Mouse (Mus musculus): ENCODE measurements at regions not wholly inside any gene's neighbourhood (a gene's known extent, or its start where the extent isn't known, plus 50 kb on each side); places are given as distances from the start of the nearest gene placed in this dataset.

DNA sequence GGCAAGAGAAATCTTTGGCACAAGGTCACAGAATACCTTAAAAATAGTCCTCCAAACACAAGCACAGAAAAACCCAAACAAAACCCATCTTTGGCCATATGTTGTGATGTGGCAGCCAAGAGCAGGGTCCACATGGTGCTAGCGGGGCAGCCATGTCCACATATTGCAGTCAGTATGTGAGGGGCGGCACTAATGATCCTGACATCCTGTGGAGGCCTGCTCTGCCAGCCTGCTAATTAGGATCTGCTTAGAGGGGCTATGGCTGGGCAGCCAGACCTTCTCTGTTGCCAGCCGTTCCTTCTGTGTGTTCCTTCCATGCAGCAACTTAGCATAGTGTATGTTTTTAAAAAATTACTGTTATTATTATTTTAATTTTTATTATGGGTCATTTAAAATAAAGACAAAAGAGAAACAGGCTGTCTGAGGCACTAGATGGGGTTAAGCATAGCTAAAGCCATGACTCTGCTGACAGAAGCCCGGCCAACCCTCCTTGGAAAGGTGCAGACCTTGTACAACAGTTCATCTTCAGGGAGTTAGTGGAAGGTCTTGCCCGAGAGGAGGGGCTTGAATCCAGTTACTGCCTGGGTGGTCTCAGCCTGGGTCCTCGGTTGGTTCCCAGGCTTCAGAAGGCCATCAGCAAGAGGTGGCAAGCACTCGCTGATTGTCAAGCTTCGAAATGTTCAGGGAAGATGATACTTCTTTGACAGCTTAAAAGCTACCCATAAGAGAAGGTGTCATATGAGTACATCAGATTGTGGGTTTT is 487.1 kb downstream of the Dhx35 start:
- DNase-seq (ENCODE audit: low read depth in 1 of 2, low spot score in 2 of 2), result no peak
- no peak overlapping the region for H3K27ac ChIP-seq (ENCODE audit: insufficient read depth, low read length)
- WGBS, result 88% methylated on average over 8 of the region's 8 CpGs
- no peak for TF ChIP-seq CTCF (IDR thresholded peaks at IDR 0.05; ENCODE audit: extremely low read depth, insufficient read depth, insufficient read length, insufficient replicate concordance)
- TF ChIP-seq POLR2A (IDR thresholded peaks at IDR 0.05; ENCODE audit: low read depth, low read length), result no peak
- H3K4me1 ChIP-seq (ENCODE audit: control insufficient read depth, insufficient read depth, insufficient read length), result no peaks in the 10 kb centered on the region
- H3K4me3 ChIP-seq (ENCODE audit: extremely low read depth, insufficient read depth, insufficient read length), result no peak overlapping the region
- H3K27me3 ChIP-seq (ENCODE audit: control insufficient read depth, insufficient read depth, low read length), result no peaks in the 10 kb centered on the region
- H3K36me3 ChIP-seq (ENCODE audit: control insufficient read depth, insufficient read depth, low read length), result no peaks in the 10 kb centered on the region

DNA sequence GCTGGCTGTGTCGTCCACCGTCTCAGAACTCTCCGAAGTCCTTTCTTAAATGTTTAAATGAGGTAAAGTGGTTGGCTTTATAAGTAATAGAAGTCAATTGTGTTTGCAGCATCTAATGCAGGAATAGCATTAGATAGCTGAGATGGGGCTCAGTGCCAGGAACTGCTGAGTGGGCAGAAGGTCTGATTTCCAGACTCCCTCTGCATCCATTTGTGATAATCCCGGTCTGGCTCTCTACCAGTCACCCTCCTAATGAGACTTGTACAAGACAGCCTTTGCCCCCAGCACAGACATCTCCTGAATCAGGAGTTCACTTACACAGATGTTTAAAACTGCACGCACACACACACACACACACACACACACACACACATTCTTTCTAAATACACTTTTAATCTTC is 489.5 kb downstream of the Dhx35 start:
- no peaks in the 10 kb centered on the region for H3K27me3 ChIP-seq (ENCODE audit: control insufficient read depth, insufficient read depth, low read length)
- WGBS, result 89% methylated on average over 5 of the region's 5 CpGs
- H3K4me1 ChIP-seq (ENCODE audit: control insufficient read depth, insufficient read depth, insufficient read length), result no peaks in the 10 kb centered on the region
- no peak for DNase-seq (ENCODE audit: low read depth in 1 of 2, low spot score in 2 of 2)
- TF ChIP-seq CTCF (IDR thresholded peaks at IDR 0.05; ENCODE audit: extremely low read depth, insufficient read depth, insufficient read length, insufficient replicate concordance) (no peak), POLR2A (IDR thresholded peaks at IDR 0.05; ENCODE audit: low read depth, low read length) (no peak)
- no peak overlapping the region for H3K4me3 ChIP-seq (ENCODE audit: extremely low read depth, insufficient read depth, insufficient read length)
- H3K36me3 ChIP-seq (ENCODE audit: control insufficient read depth, insufficient read depth, low read length), result no peaks in the 10 kb centered on the region
- no peak overlapping the region for H3K27ac ChIP-seq (ENCODE audit: insufficient read depth, low read length)

DNA sequence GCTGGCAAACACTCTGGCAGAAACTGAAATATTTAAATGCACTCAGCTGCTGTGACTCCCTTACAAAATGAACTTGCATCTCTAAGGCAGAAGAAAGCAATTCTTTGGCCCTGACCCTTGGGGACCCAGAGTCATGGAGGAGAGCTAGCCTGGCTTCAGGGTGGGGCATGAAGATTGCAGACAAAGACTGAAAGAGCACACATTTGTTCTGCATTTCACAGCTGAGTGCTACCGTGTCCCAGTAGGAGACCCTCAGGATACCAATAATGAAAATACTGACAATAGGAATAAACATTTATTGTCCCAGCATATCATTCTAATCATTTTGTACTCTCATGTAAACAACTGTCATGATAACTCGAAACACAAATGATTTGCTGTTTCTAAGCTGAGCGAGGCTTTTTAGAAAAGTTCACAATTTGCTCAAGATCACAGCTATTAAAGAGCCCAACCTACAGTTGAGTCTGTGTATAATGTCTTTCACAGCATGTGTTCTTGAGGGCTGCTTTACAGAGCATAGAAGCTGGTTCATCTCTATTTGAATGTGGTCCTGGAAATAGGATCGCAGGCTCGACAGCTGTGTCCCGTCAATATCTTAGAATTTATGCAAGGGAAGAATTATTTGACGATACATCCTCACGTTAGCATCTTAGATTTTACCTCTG is 490.1 kb downstream of the Dhx35 start:
- H3K4me1 ChIP-seq (ENCODE audit: control insufficient read depth, insufficient read depth, insufficient read length), result no peaks in the 10 kb centered on the region
- H3K27me3 ChIP-seq (ENCODE audit: control insufficient read depth, insufficient read depth, low read length), result no peaks in the 10 kb centered on the region
- H3K36me3 ChIP-seq (ENCODE audit: control insufficient read depth, insufficient read depth, low read length), result no peaks in the 10 kb centered on the region
- no peak overlapping the region for H3K27ac ChIP-seq (ENCODE audit: insufficient read depth, low read length)
- 87% methylated on average over 8 of the region's 8 CpGs for WGBS
- DNase-seq (ENCODE audit: low read depth in 1 of 2, low spot score in 2 of 2), result no peak
- H3K4me3 ChIP-seq (ENCODE audit: extremely low read depth, insufficient read depth, insufficient read length), result no peak overlapping the region
- TF ChIP-seq CTCF (IDR thresholded peaks at IDR 0.05; ENCODE audit: extremely low read depth, insufficient read depth, insufficient read length, insufficient replicate concordance) (no peak), POLR2A (IDR thresholded peaks at IDR 0.05; ENCODE audit: low read depth, low read length) (no peak)

DNA sequence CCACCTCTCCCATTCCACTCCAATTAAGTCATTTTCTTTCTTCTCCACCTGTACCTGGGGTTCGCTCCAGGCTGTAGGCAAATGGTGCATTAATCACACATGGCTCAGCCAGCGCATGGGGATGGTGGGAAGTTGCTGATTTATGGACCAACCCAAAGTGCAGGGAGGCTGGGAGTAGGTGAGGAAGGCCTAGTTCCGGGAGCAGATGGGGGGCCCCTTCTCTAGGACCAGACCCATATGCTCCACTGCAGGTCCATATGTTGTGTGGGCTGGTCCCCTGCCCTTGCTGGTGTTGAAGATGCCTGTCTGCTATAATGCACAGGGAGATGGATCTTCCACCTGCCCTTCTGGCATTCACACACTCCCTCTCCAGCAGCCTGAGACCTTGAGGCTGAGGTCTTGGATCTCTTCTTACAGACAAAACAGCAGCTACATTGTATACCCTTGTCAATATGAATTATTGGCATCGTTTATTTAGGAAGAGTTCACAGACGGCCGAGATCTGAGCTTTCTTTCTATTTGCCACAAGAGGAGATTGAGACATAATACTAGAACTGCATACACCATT is 493.5 kb downstream of the Dhx35 start:
- H3K36me3 ChIP-seq (ENCODE audit: control insufficient read depth, insufficient read depth, low read length), result no peaks in the 10 kb centered on the region
- H3K4me3 ChIP-seq (ENCODE audit: extremely low read depth, insufficient read depth, insufficient read length), result no peak overlapping the region
- H3K4me1 ChIP-seq (ENCODE audit: control insufficient read depth, insufficient read depth, insufficient read length), result no peaks in the 10 kb centered on the region
- no peak overlapping the region for H3K27ac ChIP-seq (ENCODE audit: insufficient read depth, low read length)
- no peak for TF ChIP-seq CTCF (IDR thresholded peaks at IDR 0.05; ENCODE audit: extremely low read depth, insufficient read depth, insufficient read length, insufficient replicate concordance)
- no peak for TF ChIP-seq POLR2A (IDR thresholded peaks at IDR 0.05; ENCODE audit: low read depth, low read length)
- no peaks in the 10 kb centered on the region for H3K27me3 ChIP-seq (ENCODE audit: control insufficient read depth, insufficient read depth, low read length)
- WGBS, result 84% methylated on average over 6 of the region's 6 CpGs
- DNase-seq (ENCODE audit: low read depth in 1 of 2, low spot score in 2 of 2), result no peak

DNA sequence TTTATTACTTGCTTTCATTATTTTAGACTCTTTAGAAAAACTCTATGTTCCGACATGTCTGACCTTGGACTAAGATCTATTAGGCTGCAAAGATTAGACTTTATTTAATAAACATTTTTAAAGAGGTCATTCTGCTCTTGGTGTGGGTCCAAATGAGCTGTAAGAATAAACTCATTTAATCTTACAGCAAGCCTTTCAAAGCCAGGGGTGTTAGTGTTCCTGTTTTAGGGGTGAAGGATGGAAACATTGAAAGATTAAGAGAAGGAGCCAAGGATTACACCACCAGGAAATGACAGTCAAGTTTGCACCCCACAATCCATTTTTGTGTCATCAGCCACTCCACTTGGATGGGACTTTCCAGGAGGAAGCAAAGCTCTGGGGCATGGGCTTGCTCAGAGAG is 495.5 kb downstream of the Dhx35 start:
- H3K27me3 ChIP-seq (ENCODE audit: control insufficient read depth, insufficient read depth, low read length), result no peaks in the 10 kb centered on the region
- no peaks in the 10 kb centered on the region for H3K36me3 ChIP-seq (ENCODE audit: control insufficient read depth, insufficient read depth, low read length)
- H3K4me1 ChIP-seq (ENCODE audit: control insufficient read depth, insufficient read depth, insufficient read length), result no peaks in the 10 kb centered on the region
- TF ChIP-seq POLR2A (IDR thresholded peaks at IDR 0.05; ENCODE audit: low read depth, low read length), result no peak
- no peak for TF ChIP-seq CTCF (IDR thresholded peaks at IDR 0.05; ENCODE audit: extremely low read depth, insufficient read depth, insufficient read length, insufficient replicate concordance)
- no peak overlapping the region for H3K27ac ChIP-seq (ENCODE audit: insufficient read depth, low read length)
- WGBS, result 75% methylated on average over 1 of the region's 1 CpGs
- no peak for DNase-seq (ENCODE audit: low read depth in 1 of 2, low spot score in 2 of 2)
- no peak overlapping the region for H3K4me3 ChIP-seq (ENCODE audit: extremely low read depth, insufficient read depth, insufficient read length)

DNA sequence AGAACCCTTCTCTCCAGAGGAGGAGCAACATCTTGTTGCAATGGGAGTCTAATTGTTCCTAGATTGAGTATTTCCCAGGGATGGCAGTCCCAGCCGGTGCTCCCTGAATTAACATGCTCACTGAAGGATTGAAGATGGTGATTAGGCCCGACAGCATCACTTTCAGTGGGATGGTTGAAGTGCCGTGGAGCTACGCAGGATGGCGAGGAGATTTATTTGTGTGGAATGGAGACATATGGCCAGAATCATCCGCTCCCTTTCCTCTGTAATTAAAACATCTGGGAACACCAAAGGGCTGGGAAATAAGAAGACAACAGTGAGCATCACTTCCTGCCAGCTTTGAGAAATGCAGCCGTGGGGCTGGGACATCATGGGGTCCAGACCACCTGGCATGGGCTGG is 512.4 kb downstream of the Dhx35 start:
- DNase-seq (ENCODE audit: low read depth in 1 of 2, low spot score in 2 of 2), result no peak
- Histone ChIP-seq H3K4me1 (ENCODE audit: control insufficient read depth, insufficient read depth, insufficient read length) (no peaks in the 10 kb centered on the region), H3K27ac (ENCODE audit: insufficient read depth, low read length) (no peak overlapping the region), H3K4me3 (ENCODE audit: extremely low read depth, insufficient read depth, insufficient read length) (no peak overlapping the region), H3K36me3 (ENCODE audit: control insufficient read depth, insufficient read depth, low read length) (no peaks in the 10 kb centered on the region), H3K27me3 (ENCODE audit: control insufficient read depth, insufficient read depth, low read length) (no peaks in the 10 kb centered on the region)
- no peak for TF ChIP-seq POLR2A (IDR thresholded peaks at IDR 0.05; ENCODE audit: low read depth, low read length)
- no peak for TF ChIP-seq CTCF (IDR thresholded peaks at IDR 0.05; ENCODE audit: extremely low read depth, insufficient read depth, insufficient read length, insufficient replicate concordance)
- 84% methylated on average over 7 of the region's 7 CpGs for WGBS

DNA sequence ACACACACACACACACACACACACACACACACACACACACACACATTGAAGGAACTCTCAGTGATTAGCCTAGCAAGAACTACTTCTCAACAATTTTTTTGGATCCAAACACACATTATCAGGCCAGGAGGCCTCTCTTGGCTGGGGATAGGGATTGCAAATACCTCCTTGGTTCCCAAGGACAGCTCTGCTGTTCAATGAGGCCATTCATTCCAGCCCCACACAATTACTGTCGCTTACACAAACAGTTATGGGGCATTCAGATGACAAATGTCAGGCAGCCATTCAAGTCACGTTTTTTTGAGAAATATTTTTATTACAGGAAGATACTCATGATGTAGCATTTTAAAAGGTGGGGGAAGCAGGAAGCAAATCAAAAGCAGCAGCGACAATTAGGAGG is 540.1 kb downstream of the Dhx35 start:
- WGBS, result 56% methylated on average over 3 of the region's 3 CpGs
- H3K4me1 ChIP-seq (ENCODE audit: control insufficient read depth, insufficient read depth, insufficient read length), result no peaks in the 10 kb centered on the region
- no peak overlapping the region for H3K27ac ChIP-seq (ENCODE audit: insufficient read depth, low read length)
- no peak for TF ChIP-seq CTCF (IDR thresholded peaks at IDR 0.05; ENCODE audit: extremely low read depth, insufficient read depth, insufficient read length, insufficient replicate concordance)
- no peak for TF ChIP-seq POLR2A (IDR thresholded peaks at IDR 0.05; ENCODE audit: low read depth, low read length)
- DNase-seq (ENCODE audit: low read depth in 1 of 2, low spot score in 2 of 2), result no peak
- no peak overlapping the region for H3K4me3 ChIP-seq (ENCODE audit: extremely low read depth, insufficient read depth, insufficient read length)
- H3K27me3 ChIP-seq (ENCODE audit: control insufficient read depth, insufficient read depth, low read length), result no peaks in the 10 kb centered on the region
- H3K36me3 ChIP-seq (ENCODE audit: control insufficient read depth, insufficient read depth, low read length), result no peaks in the 10 kb centered on the region
